Mouse (Mus musculus) limb, embryonic 14.5 days (tissue): ENCODE measurements around the gene Casc3. TPM values are rescaled to one million over a fixed set of nuclear protein-coding genes. Genes with fewer than 3 reads are reported as not detected.

Source experiments
- ATAC-seq: fragments of 200-750 bp; cut with Nextera tagmentation; 2 replicates; pipeline ENCODE4 v1.8.0; 2017; ENCODE audit warnings: low read depth, moderate number of reproducible peaks, moderate TSS enrichment; ENCODE audit not compliant: low FRiP score
- DNase-seq: peaks from one replicate; pipeline ENCODE4 v3.0.0-alpha.2; 2015; ENCODE audit warnings: low spot score
- H3K27ac ChIP-seq: fragments of 300-500 bp; sonication (generic); replicated peaks from 2 replicates; pipeline ENCODE4 v1.5.1; 2014; ENCODE audit warnings: low read depth, mild to moderate bottlenecking, low read length, moderate library complexity, mixed read lengths
- H3K27me3 ChIP-seq: fragments of 300-500 bp; sonication (generic); 2 replicates; pipeline ENCODE4 v1.6.1; 2014; ENCODE audit warnings: low read length, mixed read lengths; ENCODE audit not compliant: control insufficient read depth, insufficient read depth
- H3K36me3 ChIP-seq: fragments of 300-500 bp; sonication (generic); 2 replicates; pipeline ENCODE4 v1.6.1; 2014; ENCODE audit warnings: mild to moderate bottlenecking, low read length, moderate library complexity, mixed read lengths; ENCODE audit not compliant: control insufficient read depth, insufficient read depth
- H3K4me1 ChIP-seq: fragments of 300-500 bp; sonication (generic); 2 replicates; pipeline ENCODE4 v1.6.1; 2014; ENCODE audit warnings: antibody characterized with exemption, low read length, mixed read lengths; ENCODE audit not compliant: control insufficient read depth, insufficient read depth
- H3K4me2 ChIP-seq: fragments of 300-500 bp; sonication (generic); replicated peaks from 2 replicates; pipeline ENCODE4 v1.6.1; 2014; ENCODE audit warnings: low read depth, mild to moderate bottlenecking, low read length, moderate library complexity; ENCODE audit not compliant: severe bottlenecking
- H3K4me3 ChIP-seq: fragments of 300-500 bp; sonication (generic); replicated peaks from 2 replicates; pipeline ENCODE4 v1.5.1; 2014; ENCODE audit warnings: low read length
- H3K9ac ChIP-seq: fragments of 300-500 bp; sonication (generic); 2 replicates; pipeline ENCODE4 v1.6.1; 2014; ENCODE audit warnings: mild to moderate bottlenecking, low read depth, low read length, moderate library complexity; ENCODE audit not compliant: severe bottlenecking
- H3K9me3 ChIP-seq: fragments of 300-500 bp; sonication (generic); 2 replicates; pipeline ENCODE4 v1.6.1; 2016; ENCODE audit warnings: low read length; ENCODE audit not compliant: control insufficient read depth
- POLR2A ChIP-seq: fragments of 200-500 bp; IDR thresholded peaks from 2 replicates; pipeline ENCODE4 v1.8.0; 2012; ENCODE audit warnings: inconsistent platforms, mild to moderate bottlenecking, moderate library complexity, borderline replicate concordance; ENCODE audit not compliant: insufficient read depth, insufficient read length; ENCODE audit errors: extremely low read depth
- WGBS: fragments of 180-500 bp; shearing (Covaris S2); extraction: QIAGEN DNeasy Blood & Tissue Kit; methylation state at CpG from one replicate; pipeline ENCODE4 v1.1.7; 2014; 5-methylcytosine and 5-hydroxymethylcytosine counted together
- polyA plus RNA-seq, 2 experiments: library from polyadenylated mRNA; depleted of rRNA in 1 of 2; stranded (reverse) in 1 of 2; unstranded in 1 of 2; fragments of >200 nt; fragmentation: Nextera tagmentation in 1 of 2; extraction: Ambion mirVana in 1 of 2; gene quantifications; 2 replicates each; pipeline versions ENCODE4 v1.2.1 to v1.2.3; 2012 to 2014

Casc3 gene
- polyA plus RNA-seq (2012; rRNA removed), result 52.4 and 56.8 TPM in 2 replicates
- polyA plus RNA-seq (2014; fragmentation: Nextera tagmentation; extraction: Ambion mirVana), result 34.1 and 40.4 TPM in 2 replicates

GRCm38 (mm10) chr11:98804605-98805004 lies at the start of gene Casc3:
Gene Casc3 (plus strand): TSS chr11:98804905.
- no peak within 1 kb of the TSS for H3K27ac ChIP-seq
- DNase-seq (no peak), ATAC-seq (no peak)
- H3K4me3 ChIP-seq, result no peak within 1 kb of the TSS
- peaks cover 5% of the 10 kb centered on the region; the same call in 1 of the 2 replicates for H3K4me1 ChIP-seq
- no peak for TF ChIP-seq POLR2A
- WGBS, result 88% methylated on average over 5 of the region's 5 CpGs
- H3K9ac ChIP-seq, result no peak within 1 kb of the TSS
- H3K36me3 ChIP-seq, result peaks cover 86% of the 10 kb centered on the region
- H3K27me3 ChIP-seq, result no peaks in the 10 kb centered on the region
- no peak within 1 kb of the TSS for H3K4me2 ChIP-seq
- no peaks in the 10 kb centered on the region for H3K9me3 ChIP-seq

GRCm38 (mm10) chr11:98755726-98756380 lies 48.9 kb upstream of the Casc3 start:
- peaks cover 30% of the 10 kb centered on the region for H3K4me1 ChIP-seq
- no peaks in the 10 kb centered on the region for H3K27me3 ChIP-seq
- no peak for ATAC-seq
- DNase-seq, result no peak
- H3K36me3 ChIP-seq, result peaks cover 59% of the 10 kb centered on the region
- no peak overlapping the region for H3K4me3 ChIP-seq
- no peak overlapping the region for H3K4me2 ChIP-seq
- H3K27ac ChIP-seq, result no peak overlapping the region
- H3K9ac ChIP-seq, result no peak overlapping the region
- 93% methylated on average over 6 of the region's 6 CpGs for WGBS
- no peaks in the 10 kb centered on the region for H3K9me3 ChIP-seq
- TF ChIP-seq POLR2A, result no peak

DNA sequence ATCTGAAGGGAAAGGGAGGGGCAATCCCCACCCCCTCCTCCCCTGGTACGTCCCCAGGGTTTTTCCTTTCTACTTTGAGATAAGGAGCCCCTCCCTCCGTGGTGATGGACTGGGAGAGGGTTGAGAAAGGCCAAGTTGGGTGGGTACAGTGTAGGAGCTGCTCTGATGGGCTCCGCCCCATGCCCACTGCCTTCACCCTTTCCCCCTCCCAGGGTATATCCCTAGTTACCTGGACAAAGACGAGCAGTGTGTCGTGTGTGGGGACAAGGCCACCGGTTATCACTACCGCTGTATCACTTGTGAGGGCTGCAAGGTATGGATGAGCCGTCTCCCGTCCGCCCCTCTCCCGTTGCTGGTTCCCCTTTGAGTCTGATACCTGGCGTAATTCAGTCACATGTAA lies 48.0 kb upstream of the Casc3 start:
- ATAC-seq (no peak), DNase-seq (no peak)
- Histone ChIP-seq H3K4me3 (no peak overlapping the region), H3K36me3 (peaks cover 67% of the 10 kb centered on the region), H3K4me1 (peaks cover 22% of the 10 kb centered on the region), H3K27me3 (no peaks in the 10 kb centered on the region), H3K9me3 (no peaks in the 10 kb centered on the region), H3K27ac (no peak overlapping the region), H3K9ac (no peak overlapping the region), H3K4me2 (no peak overlapping the region)
- TF ChIP-seq POLR2A, result no peak
- 86% methylated on average over 12 of the region's 12 CpGs for WGBS

GRCm38 (mm10) chr11:98761939-98762338 lies 42.8 kb upstream of the Casc3 start:
- no peak for DNase-seq
- no peak for ATAC-seq
- Histone ChIP-seq H3K9ac (no peak overlapping the region), H3K27me3 (no peaks in the 10 kb centered on the region), H3K4me1 (peaks cover 15% of the 10 kb centered on the region), H3K4me2 (no peak overlapping the region), H3K4me3 (no peak overlapping the region), H3K9me3 (no peaks in the 10 kb centered on the region), H3K36me3 (peaks cover 78% of the 10 kb centered on the region), H3K27ac (no peak overlapping the region)
- TF ChIP-seq POLR2A, result no peak
- 95% methylated on average over 4 of the region's 4 CpGs for WGBS

GRCm38 (mm10) chr11:98762756-98763501 lies 41.8 kb upstream of the Casc3 start:
- ATAC-seq (no peak; the same call in 1 of the 2 replicates), DNase-seq (peak; percentile 85)
- peaks cover 73% of the 10 kb centered on the region for H3K36me3 ChIP-seq
- H3K27ac ChIP-seq, result no peak overlapping the region
- H3K4me1 ChIP-seq, result peaks cover 25% of the 10 kb centered on the region
- TF ChIP-seq POLR2A, result no peak
- H3K4me3 ChIP-seq, result no peak overlapping the region
- H3K27me3 ChIP-seq, result no peaks in the 10 kb centered on the region
- no peak overlapping the region for H3K4me2 ChIP-seq
- no peak overlapping the region for H3K9ac ChIP-seq
- no peaks in the 10 kb centered on the region for H3K9me3 ChIP-seq
- 69% methylated on average over 17 of the region's 17 CpGs for WGBS
